Comparison of ENCODE assay signal across 9 mouse cellular contexts in genomic region chr8:94180561-94180908, GRCm38 (mm10). TPM values are rescaled to one million over a fixed set of nuclear protein-coding genes. Genes with fewer than 3 reads are reported as not detected.
A peak's percentile ranks its signal among the peaks of the same experiment; 100 is the strongest.
DNase-seq lines count a peak whose midpoint lies in the region; ATAC-seq and TF ChIP-seq lines count a peak whose summit lies in the region.
"Had no signal": no experiment of that assay in that cellular context is flagged by ENCODE, and none has a peak within 500 bp of the region (broad histone marks: within the 10 kb centered on the region; RNA-seq: fewer than 3 reads in every experiment).

No protein-coding gene starts in this region.

- H3K4me1 ChIP-seq in heart, embryonic 14.5 days (ENCODE audit: control insufficient read depth in 2 of 2, insufficient read depth in 2 of 2, low read length in 2 of 2) = peaks cover 10 to 18% of the 10 kb centered on the region in 2 experiments
- H3K4me1 ChIP-seq in lung, postnatal 0 days (ENCODE audit: insufficient read depth, low read depth, low read length) = peaks cover 13% of the 10 kb centered on the region
- no peaks in the 10 kb centered on the region for H3K4me1 ChIP-seq in intestine, embryonic 14.5 days (replicated peaks; ENCODE audit: control insufficient read depth, insufficient read depth, low read length)
- H3K4me1 ChIP-seq in stomach, embryonic 16.5 days (ENCODE audit: control insufficient read depth, insufficient read depth, low read length) = peaks cover 23% of the 10 kb centered on the region; the same call in 1 of the 2 replicates

- TF ChIP-seq EP300 in lung, postnatal 0 days (IDR thresholded peaks at IDR 0.05) = no peak

- H3K9me3 ChIP-seq in heart, embryonic 14.5 days (ENCODE audit: control insufficient read depth, low read length) = no peaks in the 10 kb centered on the region
- H3K9me3 ChIP-seq in lung, postnatal 0 days (ENCODE audit: low read length) = no peaks in the 10 kb centered on the region
- H3K9me3 ChIP-seq in intestine, embryonic 14.5 days (ENCODE audit: control insufficient read depth, low read length) = no peaks in the 10 kb centered on the region
- no peaks in the 10 kb centered on the region for H3K9me3 ChIP-seq in stomach, embryonic 16.5 days (replicated peaks; ENCODE audit: control insufficient read depth, low read length)

- no peak for ATAC-seq in heart, embryonic 14.5 days (ENCODE audit: insufficient number of reproducible peaks, insufficient read depth, low FRiP score, low read depth)
- ATAC-seq in lung, postnatal 0 days = no peak
- no peak for ATAC-seq in intestine, embryonic 14.5 days (replicated peaks; ENCODE audit: low FRiP score, low TSS enrichment, low read depth)
- no peak for ATAC-seq in stomach, embryonic 16.5 days (ENCODE audit: insufficient read depth, low FRiP score)

- H3K4me3 ChIP-seq in heart, embryonic 14.5 days (ENCODE audit: control insufficient read depth in 1 of 2, insufficient read depth in 1 of 2, low read depth in 1 of 2, low read length in 2 of 2) = peak overlapping the region in 1 of 2 experiments; percentile 59; a peak in 2 of 4 replicates
- H3K4me3 ChIP-seq in lung, postnatal 0 days (ENCODE audit: low read depth, low read length) = peak overlapping the region; percentile 53
- peak overlapping the region; percentile 48; the same call in 1 of the 2 replicates for H3K4me3 ChIP-seq in intestine, embryonic 14.5 days (ENCODE audit: low read depth, low read length)
- H3K4me3 ChIP-seq in stomach, embryonic 16.5 days (replicated peaks; ENCODE audit: low read length) = peak overlapping the region; percentile 65

- DNase-seq in heart, adult 9 months (ENCODE audit: low spot score in 2 of 2) = no peak
- no peak for DNase-seq in lung, postnatal 0 days (ENCODE audit: low spot score)
- DNase-seq in lung, postnatal 4 days = no peak
- DNase-seq in intestine, embryonic 14.5 days (ENCODE audit: low spot score) = no peak
- no peak for DNase-seq in left cerebral cortex, adult 11 months (ENCODE audit: low spot score)
- no peak for DNase-seq in layer of hippocampus, adult 11-12 months (ENCODE audit: low spot score)

- peaks cover 53% of the 10 kb centered on the region for H3K27me3 ChIP-seq in heart, embryonic 14.5 days (ENCODE audit: control insufficient read depth, insufficient read depth, low read length)
- H3K27me3 ChIP-seq in lung, postnatal 0 days (replicated peaks; ENCODE audit: insufficient read depth, low read length) = 0 out of 2 replicates have a peak, but pooled peaks cover 10% of the 10 kb centered on the region
- H3K27me3 ChIP-seq in intestine, embryonic 14.5 days (replicated peaks; ENCODE audit: control insufficient read depth, insufficient read depth, low read length) = peaks cover 85% of the 10 kb centered on the region
- peaks cover 10% of the 10 kb centered on the region; the same call in 1 of the 2 replicates for H3K27me3 ChIP-seq in stomach, embryonic 16.5 days (ENCODE audit: control insufficient read depth, insufficient read depth, low read length)

- no peak for TF ChIP-seq CTCF in lung, postnatal 0 days (IDR thresholded peaks at IDR 0.05)

- H3K27ac ChIP-seq in heart, embryonic 14.5 days (replicated peaks in 1 of 2; ENCODE audit: control insufficient read depth in 1 of 2, insufficient read depth in 1 of 2, low read depth in 2 of 2, low read length in 2 of 2) = no peak overlapping the region
- no peak overlapping the region for H3K27ac ChIP-seq in lung, postnatal 0 days (ENCODE audit: low read length)
- H3K27ac ChIP-seq in intestine, embryonic 14.5 days (ENCODE audit: low read depth) = no peak overlapping the region
- H3K27ac ChIP-seq in stomach, embryonic 16.5 days (ENCODE audit: low read length) = peak overlapping the region; percentile 97

- peak overlapping the region; percentile 84 for H3K4me2 ChIP-seq in heart, embryonic 14.5 days (ENCODE audit: low read length)
- peak overlapping the region; percentile 61 for H3K4me2 ChIP-seq in lung, postnatal 0 days (replicated peaks; ENCODE audit: low read depth, low read length)
- H3K4me2 ChIP-seq in intestine, embryonic 14.5 days (ENCODE audit: low read length) = peak overlapping the region; percentile 64; the same call in 1 of the 2 replicates
- peak overlapping the region; percentile 89 for H3K4me2 ChIP-seq in stomach, embryonic 16.5 days (ENCODE audit: low read depth, low read length)

- no peak overlapping the region; the same call in 1 of the 2 replicates for H3K9ac ChIP-seq in heart, embryonic 14.5 days (ENCODE audit: low read length)
- no peak overlapping the region for H3K9ac ChIP-seq in lung, postnatal 0 days (replicated peaks; ENCODE audit: low read depth)
- no peak overlapping the region for H3K9ac ChIP-seq in intestine, embryonic 14.5 days (ENCODE audit: low read length)
- H3K9ac ChIP-seq in stomach, embryonic 16.5 days (ENCODE audit: low read length) = peak overlapping the region; percentile 82

- 91% methylated on average over 1 of the region's 1 CpGs for WGBS in heart, embryonic 14.5 days
- 100% methylated on average over 1 of the region's 1 CpGs for WGBS in lung, postnatal 0 days
- 78% methylated on average over 1 of the region's 1 CpGs for WGBS in intestine, embryonic 14.5 days
- 86% methylated on average over 1 of the region's 1 CpGs for WGBS in stomach, embryonic 16.5 days

- H3K36me3 ChIP-seq in heart, embryonic 14.5 days (ENCODE audit: control insufficient read depth, insufficient read depth, low read length) = no peaks in the 10 kb centered on the region
- H3K36me3 ChIP-seq in lung, postnatal 0 days (ENCODE audit: insufficient read depth, low read length) = no peaks in the 10 kb centered on the region
- H3K36me3 ChIP-seq in intestine, embryonic 14.5 days (ENCODE audit: control insufficient read depth, insufficient read depth, low read length) = no peaks in the 10 kb centered on the region
- H3K36me3 ChIP-seq in stomach, embryonic 16.5 days (ENCODE audit: control insufficient read depth, insufficient read depth, low read length) = no peaks in the 10 kb centered on the region

RNA-seq across cellular contexts. Expression of gene Mt1, which starts 1.7 kb away (rescaled TPM):
- 438 and 453 TPM in 2 replicates for polyA plus RNA-seq in heart, embryonic 14.5 days (2014; fragmentation: Nextera tagmentation; extraction: Ambion mirVana)
- 836 and 858 TPM in 2 replicates for polyA plus RNA-seq in lung, postnatal 0 days (2015; fragmentation: Nextera tagmentation; extraction: Ambion mirVana)
- polyA plus RNA-seq in intestine, embryonic 14.5 days (2014; fragmentation: Nextera tagmentation; extraction: Ambion mirVana) = 473 and 778 TPM in 2 replicates
- 1,904 and 1,931 TPM in 2 replicates for polyA plus RNA-seq in stomach, embryonic 16.5 days (2015; fragmentation: Nextera tagmentation; extraction: Ambion mirVana)

RNA-seq across cellular contexts. Expression of gene Mt2, which starts 8.1 kb away (rescaled TPM):
- 37.5 and 38.6 TPM in 2 replicates for polyA plus RNA-seq in heart, embryonic 14.5 days (2014; fragmentation: Nextera tagmentation; extraction: Ambion mirVana)
- 143 and 159 TPM in 2 replicates for polyA plus RNA-seq in lung, postnatal 0 days (2015; fragmentation: Nextera tagmentation; extraction: Ambion mirVana)
- 104 and 155 TPM in 2 replicates for polyA plus RNA-seq in intestine, embryonic 14.5 days (2014; fragmentation: Nextera tagmentation; extraction: Ambion mirVana)
- polyA plus RNA-seq in stomach, embryonic 16.5 days (2015; fragmentation: Nextera tagmentation; extraction: Ambion mirVana) = 524 and 598 TPM in 2 replicates

RNA-seq across cellular contexts. Expression of gene Mt3, which starts 28.1 kb away (rescaled TPM):
- 78.6 and 88.7 TPM in 2 replicates for polyA plus RNA-seq in heart, embryonic 14.5 days (2014; fragmentation: Nextera tagmentation; extraction: Ambion mirVana)
- polyA plus RNA-seq in lung, postnatal 0 days (2015; fragmentation: Nextera tagmentation; extraction: Ambion mirVana) = 2.6 TPM in 2 replicates
- polyA plus RNA-seq in intestine, embryonic 14.5 days (2014; fragmentation: Nextera tagmentation; extraction: Ambion mirVana) = 8.0 and 8.7 TPM in 2 replicates
- polyA plus RNA-seq in stomach, embryonic 16.5 days (2015; fragmentation: Nextera tagmentation; extraction: Ambion mirVana) = 3.7 and 3.8 TPM in 2 replicates

RNA-seq across cellular contexts. Expression of gene Nup93, which starts 33.8 kb away (rescaled TPM):
- 56.9 and 59.4 TPM in 2 replicates for polyA plus RNA-seq in heart, embryonic 14.5 days (2014; fragmentation: Nextera tagmentation; extraction: Ambion mirVana)
- 26.7 and 27.1 TPM in 2 replicates for polyA plus RNA-seq in lung, postnatal 0 days (2015; fragmentation: Nextera tagmentation; extraction: Ambion mirVana)
- 90.0 and 98.1 TPM in 2 replicates for polyA plus RNA-seq in intestine, embryonic 14.5 days (2014; fragmentation: Nextera tagmentation; extraction: Ambion mirVana)
- 64.9 and 68.5 TPM in 2 replicates for polyA plus RNA-seq in stomach, embryonic 16.5 days (2015; fragmentation: Nextera tagmentation; extraction: Ambion mirVana)

RNA-seq across cellular contexts. Expression of gene Mt4, which starts 43.5 kb away (rescaled TPM):
- not detected in 2 replicates for polyA plus RNA-seq in heart, embryonic 14.5 days (2014; fragmentation: Nextera tagmentation; extraction: Ambion mirVana)
- polyA plus RNA-seq in lung, postnatal 0 days (2015; fragmentation: Nextera tagmentation; extraction: Ambion mirVana) = not detected in 2 replicates
- 1.3 TPM in 1 of 2 replicates, not detected in the other for polyA plus RNA-seq in intestine, embryonic 14.5 days (2014; fragmentation: Nextera tagmentation; extraction: Ambion mirVana)
- polyA plus RNA-seq in stomach, embryonic 16.5 days (2015; fragmentation: Nextera tagmentation; extraction: Ambion mirVana) = 0.70 and 1.6 TPM in 2 replicates
- polyA plus RNA-seq: brain, embryonic 14.5 days had no signal
